Mouse (Mus musculus) hindbrain, embryonic 11.5 days (tissue): ENCODE measurements around the gene Dnal4. TPM values are rescaled to one million over a fixed set of nuclear protein-coding genes. Genes with fewer than 3 reads are reported as not detected.
"Not testable (repeated sequence)": the region's sequence is repeated elsewhere in the genome, so short reads cannot be mapped to it uniquely, and the experiment has no call there.

Experiments
- ATAC-seq: fragments of 200-750 bp; cut with Nextera tagmentation; 2 replicates; pipeline ENCODE4 v1.8.0; 2017; ENCODE audit warnings: mild to moderate bottlenecking, moderate TSS enrichment, moderate library complexity; ENCODE audit not compliant: low FRiP score
- DNase-seq: peaks from one replicate; pipeline ENCODE4 v3.0.0-alpha.2; 2015; ENCODE audit warnings: low spot score
- H3K27ac ChIP-seq: fragments of 300-500 bp; sonication (generic); 2 replicates; pipeline ENCODE4 v1.5.1; 2014; ENCODE audit warnings: mild to moderate bottlenecking, low read depth, low read length
- H3K27me3 ChIP-seq: fragments of 300-500 bp; sonication (generic); 2 replicates; pipeline ENCODE4 v1.6.1; 2014; ENCODE audit warnings: mild to moderate bottlenecking, low read length, moderate library complexity, mixed read lengths; ENCODE audit not compliant: control insufficient read depth, insufficient read depth
- H3K36me3 ChIP-seq: fragments of 300-500 bp; sonication (generic); 2 replicates; pipeline ENCODE4 v1.6.1; 2014; ENCODE audit warnings: mild to moderate bottlenecking, low read length, moderate library complexity, mixed read lengths; ENCODE audit not compliant: control insufficient read depth, insufficient read depth
- H3K4me1 ChIP-seq: fragments of 300-500 bp; sonication (generic); replicated peaks from 2 replicates; pipeline ENCODE4 v1.6.1; 2014; ENCODE audit warnings: low read length, mixed read lengths; ENCODE audit not compliant: control insufficient read depth, insufficient read depth
- H3K4me2 ChIP-seq: fragments of 300-500 bp; sonication (generic); replicated peaks from 2 replicates; pipeline ENCODE4 v1.6.1; 2014; ENCODE audit warnings: mild to moderate bottlenecking, low read depth, low read length
- H3K4me3 ChIP-seq: fragments of 300-500 bp; sonication (generic); 2 replicates; pipeline ENCODE4 v1.5.1; 2014; ENCODE audit warnings: low read depth, low read length
- H3K9ac ChIP-seq: fragments of 300-500 bp; sonication (generic); 2 replicates; pipeline ENCODE4 v1.6.1; 2014; ENCODE audit warnings: low read depth, low read length
- H3K9me3 ChIP-seq: fragments of 300-500 bp; sonication (generic); 2 replicates; pipeline ENCODE4 v1.6.1; 2016; ENCODE audit warnings: low read length; ENCODE audit not compliant: control insufficient read depth
- WGBS: fragments of 180-500 bp; shearing (Covaris S2); extraction: QIAGEN DNeasy Blood & Tissue Kit; methylation state at CpG from one replicate; pipeline ENCODE4 v1.1.7; 2014; 5-methylcytosine and 5-hydroxymethylcytosine counted together
- polyA plus RNA-seq: library from polyadenylated mRNA; unstranded; fragments of >200 nt; fragmentation: Nextera tagmentation; extraction: Ambion mirVana; gene quantifications from 2 replicates; pipeline ENCODE4 v1.2.1, GENCODE M21; 2014

Dnal4 gene
- polyA plus RNA-seq, 1 experiment from 2014 or later: 61.8 TPM

DNA sequence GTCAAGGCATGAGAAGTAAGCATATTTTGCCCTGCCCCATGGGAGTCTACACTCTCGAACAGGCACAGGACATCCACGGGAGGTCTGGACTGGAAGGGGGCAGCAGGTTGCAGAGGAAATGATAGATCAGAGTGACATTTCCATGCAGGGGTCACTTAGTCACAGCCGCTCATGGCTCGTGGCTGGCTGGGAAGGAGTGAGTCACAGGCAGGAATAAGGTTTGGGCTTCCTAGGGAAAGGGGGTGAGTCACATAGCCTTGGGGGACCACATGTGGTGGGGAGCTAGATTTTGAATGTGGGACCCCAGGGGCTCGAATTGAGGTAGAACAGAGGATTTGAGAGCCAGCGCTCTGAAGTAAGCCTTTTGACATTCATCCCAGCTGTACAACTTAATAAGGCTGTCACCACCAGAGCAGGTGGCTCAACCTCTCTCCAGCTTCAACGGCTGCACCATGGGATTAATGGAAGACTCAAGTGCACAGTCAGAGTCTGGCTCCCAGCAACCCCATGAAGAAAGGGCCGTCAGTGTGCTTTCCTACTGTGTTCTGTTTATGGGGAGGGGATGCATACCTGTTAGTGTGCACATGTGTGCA is 36.1 kb upstream of the Dnal4 start:
- ATAC-seq: no peak
- 49% methylated on average over 8 of the region's 8 CpGs for WGBS

GRCm38 (mm10) chr15:79812840-79813239 is 35.2 kb upstream of the Dnal4 start:
- not testable (repeated sequence) for H3K9ac ChIP-seq, H3K4me2 ChIP-seq, H3K27me3 ChIP-seq, H3K27ac ChIP-seq, H3K9me3 ChIP-seq, ATAC-seq, H3K36me3 ChIP-seq, H3K4me1 ChIP-seq, H3K4me3 ChIP-seq, DNase-seq
- 70% methylated on average over 2 of the region's 2 CpGs for whole genome bisulfite sequencing

More for the DNA sequence above, 36.1 kb upstream of the Dnal4 start:
- Histone ChIP-seq H3K4me3 (no peak overlapping the region), H3K4me2 (no peak overlapping the region), H3K9me3 (no peaks in the 10 kb centered on the region), H3K27ac (no peak overlapping the region), H3K36me3 (no peaks in the 10 kb centered on the region), H3K9ac (no peak overlapping the region), H3K27me3 (no peaks in the 10 kb centered on the region), H3K4me1 (no peaks in the 10 kb centered on the region)
- no peak for DNase-seq

DNA sequence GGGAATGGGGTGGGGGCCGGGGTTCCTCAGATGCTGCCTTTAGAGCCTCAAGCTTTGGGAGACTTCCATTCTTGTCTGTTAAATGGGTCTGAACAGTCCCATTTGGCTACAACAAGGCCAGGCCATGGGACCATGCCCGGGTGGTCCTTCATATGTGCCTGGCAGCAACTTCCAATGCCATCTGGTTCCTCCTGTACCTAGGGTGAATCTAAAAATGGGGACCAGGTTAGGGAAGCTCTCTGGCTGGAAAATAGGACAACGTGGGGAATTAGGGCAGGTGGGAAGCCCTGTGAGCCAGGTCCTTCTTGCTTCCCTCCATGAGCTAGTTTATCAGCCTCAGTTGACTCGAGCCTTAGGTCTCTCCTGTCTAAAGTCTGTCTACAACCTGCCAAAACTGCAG is 33.3 kb upstream of the Dnal4 start:
- no peak overlapping the region for H3K4me2 ChIP-seq
- DNase-seq (no peak), ATAC-seq (no peak)
- no peaks in the 10 kb centered on the region for H3K4me1 ChIP-seq
- no peak overlapping the region for H3K4me3 ChIP-seq
- peaks cover 8% of the 10 kb centered on the region for H3K27me3 ChIP-seq
- no peaks in the 10 kb centered on the region for H3K36me3 ChIP-seq
- WGBS: 76% methylated on average over 4 of the region's 4 CpGs
- H3K27ac ChIP-seq: no peak overlapping the region
- no peak overlapping the region for H3K9ac ChIP-seq
- no peaks in the 10 kb centered on the region for H3K9me3 ChIP-seq

GRCm38 (mm10) chr15:79810061-79810460 is 32.4 kb upstream of the Dnal4 start:
- Histone ChIP-seq H3K9me3 (no peaks in the 10 kb centered on the region), H3K4me2 (no peak overlapping the region), H3K36me3 (no peaks in the 10 kb centered on the region), H3K4me1 (no peaks in the 10 kb centered on the region), H3K4me3 (no peak overlapping the region), H3K27ac (no peak overlapping the region), H3K27me3 (peaks cover 15% of the 10 kb centered on the region), H3K9ac (no peak overlapping the region)
- WGBS: 69% methylated on average over 3 of the region's 3 CpGs
- no peak for ATAC-seq
- DNase-seq: no peak

- no peaks in the 10 kb centered on the region for H3K36me3 ChIP-seq
- DNase-seq (no peak), ATAC-seq (no peak)
- no peaks in the 10 kb centered on the region; the same call in 1 of the 2 replicates for H3K4me1 ChIP-seq
- peaks cover 26% of the 10 kb centered on the region for H3K27me3 ChIP-seq
- no peaks in the 10 kb centered on the region for H3K9me3 ChIP-seq
- WGBS: 62% methylated on average over 5 of the region's 5 CpGs
- H3K4me2 ChIP-seq: no peak overlapping the region
- H3K4me3 ChIP-seq: no peak overlapping the region
- no peak overlapping the region for H3K9ac ChIP-seq
- H3K27ac ChIP-seq: no peak overlapping the region
Observed at GRCm38 (mm10) chr15:79808658-79809057, 31.0 kb upstream of the Dnal4 start.

GRCm38 (mm10) chr15:79808114-79808513 is 30.5 kb upstream of the Dnal4 start:
- Histone ChIP-seq H3K9ac (no peak overlapping the region), H3K4me1 (no peaks in the 10 kb centered on the region; the same call in 1 of the 2 replicates), H3K27ac (no peak overlapping the region), H3K4me2 (no peak overlapping the region), H3K36me3 (no peaks in the 10 kb centered on the region), H3K27me3 (peaks cover 32% of the 10 kb centered on the region), H3K9me3 (no peaks in the 10 kb centered on the region), H3K4me3 (no peak overlapping the region)
- ATAC-seq (no peak), DNase-seq (peak; percentile 68)
- 39% methylated on average over 5 of the region's 5 CpGs for WGBS

DNA sequence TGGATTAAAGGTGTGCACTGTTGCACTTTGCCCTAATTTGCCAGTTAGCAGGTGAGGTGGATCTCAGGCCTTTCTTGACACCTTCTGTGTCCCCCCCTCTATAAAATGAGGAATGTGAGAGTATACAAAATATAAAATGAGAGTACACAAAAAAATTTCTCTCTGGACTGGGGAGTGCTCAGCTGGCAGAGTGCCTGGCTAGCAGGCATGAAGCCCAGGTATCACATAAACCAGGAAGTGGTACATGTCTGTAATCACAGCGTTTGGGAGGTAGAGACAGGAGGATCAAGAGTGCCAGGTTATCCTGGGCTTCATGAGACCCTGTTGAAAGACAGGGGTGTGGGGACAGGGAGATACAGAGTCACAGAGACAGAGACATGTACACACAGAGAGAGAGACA is 29.4 kb upstream of the Dnal4 start:
- Histone ChIP-seq H3K4me2 (no peak overlapping the region), H3K27me3 (peaks cover 41% of the 10 kb centered on the region), H3K9me3 (no peaks in the 10 kb centered on the region), H3K27ac (no peak overlapping the region), H3K9ac (no peak overlapping the region), H3K4me1 (no peaks in the 10 kb centered on the region; the same call in 1 of the 2 replicates), H3K4me3 (no peak overlapping the region), H3K36me3 (no peaks in the 10 kb centered on the region)
- DNase-seq (no peak), ATAC-seq (no peak)
- WGBS: 53% methylated on average over 1 of the region's 1 CpGs

DNA sequence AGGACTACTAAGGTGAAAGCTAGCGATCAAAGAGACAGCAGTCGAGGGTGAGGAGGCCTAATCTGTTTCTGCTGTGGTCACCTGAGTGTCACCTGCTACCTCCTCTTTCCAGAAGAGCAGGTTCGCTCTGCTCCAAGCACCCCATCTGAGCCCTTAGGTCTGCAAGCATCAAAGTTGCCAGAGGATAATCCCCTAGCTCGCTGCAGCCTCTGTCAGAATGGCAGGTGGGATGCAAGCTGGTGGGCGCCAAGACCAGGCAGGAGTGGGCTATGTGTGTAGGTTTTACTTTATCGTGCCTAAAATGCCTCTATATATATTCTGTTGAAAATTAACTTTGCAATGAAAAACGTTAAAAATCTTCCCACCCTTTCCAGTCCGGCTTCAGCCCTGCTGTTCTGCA is 27.6 kb upstream of the Dnal4 start:
- H3K9me3 ChIP-seq: no peaks in the 10 kb centered on the region
- peaks cover 2% of the 10 kb centered on the region; the same call in 1 of the 2 replicates for H3K4me1 ChIP-seq
- H3K4me3 ChIP-seq: peak overlapping the region; percentile 54
- no peaks in the 10 kb centered on the region for H3K36me3 ChIP-seq
- 23% methylated on average over 8 of the region's 8 CpGs for WGBS
- ATAC-seq (no peak), DNase-seq (no peak)
- H3K9ac ChIP-seq: peak overlapping the region; percentile 68
- no peak overlapping the region; the same call in 1 of the 2 replicates for H3K4me2 ChIP-seq
- H3K27me3 ChIP-seq: peaks cover 46% of the 10 kb centered on the region
- no peak overlapping the region for H3K27ac ChIP-seq

DNA sequence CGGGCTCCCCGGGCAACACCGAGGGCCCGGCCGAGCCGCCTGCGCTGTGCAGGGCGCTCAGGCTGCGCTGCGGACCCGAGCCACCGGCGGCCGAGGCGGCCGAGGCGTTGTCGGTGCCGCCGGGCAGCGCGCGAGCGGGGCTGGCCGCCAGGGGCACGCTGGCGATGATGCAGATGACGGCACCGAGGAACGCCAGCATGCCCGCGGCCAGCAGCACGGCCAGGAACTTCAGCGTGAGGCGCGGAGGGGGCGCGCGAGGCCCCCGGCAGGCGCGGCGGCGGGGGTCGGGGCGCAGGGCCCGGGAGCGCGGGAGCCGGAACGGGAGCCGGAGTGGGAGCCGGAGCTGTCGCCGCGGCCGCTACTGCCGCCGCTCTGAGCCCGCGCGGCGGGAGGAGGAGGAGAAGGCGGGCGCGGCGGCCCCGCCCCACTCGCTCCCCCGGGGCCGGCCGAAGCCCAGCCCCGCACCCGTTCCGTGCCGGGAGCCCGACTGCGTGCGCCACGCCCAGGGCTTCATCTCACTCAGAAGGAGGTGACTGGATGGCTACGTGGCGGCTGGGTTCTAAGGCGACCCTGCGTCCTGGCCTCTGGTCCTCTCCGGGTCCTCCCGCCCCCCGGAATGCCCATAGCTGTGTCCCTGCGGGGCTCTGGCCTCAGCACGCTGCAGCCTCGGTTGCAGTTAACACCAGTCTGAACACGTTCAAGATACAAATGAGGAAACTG is 26.9 kb upstream of the Dnal4 start, which contains the start of gene Nptxr:
Gene Nptxr (minus strand): TSS at position 415 of the 720 bp plus-strand sequence.
- H3K9ac ChIP-seq: peak within 1 kb of the TSS; percentile 68
- no peaks in the 10 kb centered on the region for H3K36me3 ChIP-seq
- peaks cover 2% of the 10 kb centered on the region; the same call in 1 of the 2 replicates for H3K4me1 ChIP-seq
- peak within 1 kb of the TSS; percentile 91 for H3K4me2 ChIP-seq
- H3K27me3 ChIP-seq: peaks cover 46% of the 10 kb centered on the region
- peak within 1 kb of the TSS; percentile 62 for H3K27ac ChIP-seq
- DNase-seq: peak; percentile 75
- H3K9me3 ChIP-seq: no peaks in the 10 kb centered on the region
- peak within 1 kb of the TSS; percentile 54 for H3K4me3 ChIP-seq
- under 1% methylated on average over 68 of the region's 91 CpGs for WGBS
- ATAC-seq: peak; percentile 84
